Mouse (Mus musculus): ENCODE results near the gene Spsb3. TPM values are rescaled to one million over a fixed set of nuclear protein-coding genes. Genes with fewer than 3 reads are reported as not detected.

Gene Spsb3
- polyA plus RNA-seq, 1 experiment from 2014 or later, result 45.5 TPM

- Histone ChIP-seq H3K9ac (ENCODE audit: low read length) (peak overlapping the region; percentile 93), H3K9me3 (ENCODE audit: control insufficient read depth, low read length) (no peaks in the 10 kb centered on the region), H3K4me1 (replicated peaks; ENCODE audit: control insufficient read depth, insufficient read depth) (peaks cover 5% of the 10 kb centered on the region), H3K27ac (replicated peaks) (peak overlapping the region; percentile 91), H3K4me2 (replicated peaks; ENCODE audit: low read depth) (peak overlapping the region; percentile 99), H3K4me3 (ENCODE audit: low read depth, low read length) (peak overlapping the region; percentile 92), H3K27me3 (ENCODE audit: control insufficient read depth, insufficient read depth, low read length) (no peaks in the 10 kb centered on the region), H3K36me3 (ENCODE audit: control insufficient read depth, insufficient read depth, low read length) (peaks cover 22% of the 10 kb centered on the region)
- ATAC-seq (ENCODE audit: low FRiP score, low TSS enrichment) (no peak), DNase-seq (ENCODE audit: low spot score) (no peak)
- WGBS, result 9% methylated on average over 23 of the region's 23 CpGs
- TF ChIP-seq EP300 (optimal IDR thresholded peaks at IDR 0.05), result no peak
- TF ChIP-seq CTCF (IDR thresholded peaks at IDR 0.05; ENCODE audit: low read depth), result no peak
Measured at GRCm38 (mm10) chr17:24895571-24896240, 9.3 kb downstream of the Spsb3 start.

- Histone ChIP-seq H3K27me3 (ENCODE audit: control insufficient read depth, insufficient read depth, low read length) (no peaks in the 10 kb centered on the region), H3K4me1 (replicated peaks; ENCODE audit: control insufficient read depth, insufficient read depth) (peaks cover 5% of the 10 kb centered on the region), H3K4me3 (ENCODE audit: low read depth, low read length) (peak within 1 kb of the TSS; percentile 92), H3K9me3 (ENCODE audit: control insufficient read depth, low read length) (no peaks in the 10 kb centered on the region), H3K36me3 (ENCODE audit: control insufficient read depth, insufficient read depth, low read length) (peaks cover 28% of the 10 kb centered on the region), H3K27ac (replicated peaks) (peak within 1 kb of the TSS; percentile 91), H3K4me2 (replicated peaks; ENCODE audit: low read depth) (peak within 1 kb of the TSS; percentile 99), H3K9ac (ENCODE audit: low read length) (peak within 1 kb of the TSS; percentile 93)
- TF ChIP-seq CTCF (IDR thresholded peaks at IDR 0.05; ENCODE audit: low read depth) (peak; percentile 44), EP300 (optimal IDR thresholded peaks at IDR 0.05) (no peak)
- WGBS, result 1% methylated on average over 45 of the region's 50 CpGs
- ATAC-seq (ENCODE audit: low FRiP score, low TSS enrichment) (peak; percentile 67), DNase-seq (ENCODE audit: low spot score) (peak; percentile 84)
Measured at GRCm38 (mm10) chr17:24896241-24896992, 10.0 kb downstream of the Spsb3 start, which contains the start of gene Nme3. Gene Nme3, plus strand, starts transcription at chr17:24896500.

- Histone ChIP-seq H3K9ac (ENCODE audit: low read length) (peak overlapping the region; percentile 93), H3K9me3 (ENCODE audit: control insufficient read depth, low read length) (no peaks in the 10 kb centered on the region), H3K4me1 (replicated peaks; ENCODE audit: control insufficient read depth, insufficient read depth) (peaks cover 5% of the 10 kb centered on the region), H3K27me3 (ENCODE audit: control insufficient read depth, insufficient read depth, low read length) (no peaks in the 10 kb centered on the region), H3K36me3 (ENCODE audit: control insufficient read depth, insufficient read depth, low read length) (peaks cover 32% of the 10 kb centered on the region), H3K4me3 (ENCODE audit: low read depth, low read length) (peak overlapping the region; percentile 92), H3K4me2 (replicated peaks; ENCODE audit: low read depth) (peak overlapping the region; percentile 99), H3K27ac (replicated peaks) (no peak overlapping the region)
- 28% methylated on average over 11 of the region's 11 CpGs for WGBS
- no peak for DNase-seq (ENCODE audit: low spot score)
- no peak for ATAC-seq (ENCODE audit: low FRiP score, low TSS enrichment)
- TF ChIP-seq CTCF (IDR thresholded peaks at IDR 0.05; ENCODE audit: low read depth), result no peak
- TF ChIP-seq EP300 (optimal IDR thresholded peaks at IDR 0.05), result no peak
Measured at GRCm38 (mm10) chr17:24896993-24897269, 10.5 kb downstream of the Spsb3 start.

GRCm38 (mm10) chr17:24897600-24897999, 11.2 kb downstream of the Spsb3 start:
- DNase-seq (ENCODE audit: low spot score), result no peak
- Histone ChIP-seq H3K4me1 (replicated peaks; ENCODE audit: control insufficient read depth, insufficient read depth) (peaks cover 5% of the 10 kb centered on the region), H3K4me3 (ENCODE audit: low read depth, low read length) (no peak overlapping the region), H3K9ac (ENCODE audit: low read length) (no peak overlapping the region), H3K9me3 (ENCODE audit: control insufficient read depth, low read length) (no peaks in the 10 kb centered on the region), H3K4me2 (replicated peaks; ENCODE audit: low read depth) (no peak overlapping the region), H3K27ac (replicated peaks) (no peak overlapping the region), H3K27me3 (ENCODE audit: control insufficient read depth, insufficient read depth, low read length) (no peaks in the 10 kb centered on the region), H3K36me3 (ENCODE audit: control insufficient read depth, insufficient read depth, low read length) (peaks cover 36% of the 10 kb centered on the region)
- WGBS, result 81% methylated on average over 4 of the region's 4 CpGs
- TF ChIP-seq CTCF (IDR thresholded peaks at IDR 0.05; ENCODE audit: low read depth) (no peak), EP300 (optimal IDR thresholded peaks at IDR 0.05) (no peak)
- no peak for ATAC-seq (ENCODE audit: low FRiP score, low TSS enrichment)

GRCm38 (mm10) chr17:24898041-24898854, 11.8 kb downstream of the Spsb3 start:
- no peaks in the 10 kb centered on the region for H3K27me3 ChIP-seq (ENCODE audit: control insufficient read depth, insufficient read depth, low read length)
- no peak overlapping the region for H3K27ac ChIP-seq (replicated peaks)
- H3K36me3 ChIP-seq (ENCODE audit: control insufficient read depth, insufficient read depth, low read length), result peaks cover 40% of the 10 kb centered on the region
- H3K4me2 ChIP-seq (replicated peaks; ENCODE audit: low read depth), result no peak overlapping the region
- WGBS, result 75% methylated on average over 4 of the region's 4 CpGs
- peaks cover 5% of the 10 kb centered on the region for H3K4me1 ChIP-seq (replicated peaks; ENCODE audit: control insufficient read depth, insufficient read depth)
- no peak overlapping the region for H3K9ac ChIP-seq (ENCODE audit: low read length)
- ATAC-seq (ENCODE audit: low FRiP score, low TSS enrichment), result no peak
- no peaks in the 10 kb centered on the region for H3K9me3 ChIP-seq (ENCODE audit: control insufficient read depth, low read length)
- DNase-seq (ENCODE audit: low spot score), result no peak
- H3K4me3 ChIP-seq (ENCODE audit: low read depth, low read length), result no peak overlapping the region
- no peak for TF ChIP-seq EP300 (optimal IDR thresholded peaks at IDR 0.05)
- no peak for TF ChIP-seq CTCF (IDR thresholded peaks at IDR 0.05; ENCODE audit: low read depth)
